Mouse (Mus musculus) T-helper 1 cell (primary cell): ENCODE measurements around the gene Mphosph10.

ENCODE experiments used
- in situ Hi-C: fragments of 300-600 bp; cut with MboI, MseI; formaldehyde crosslinking; loops from one replicate; pipeline ENCODE4 v1.15.1; 2025; ENCODE audit warnings: high pct_unique_total_duplicates

Mphosph10 gene

DNA sequence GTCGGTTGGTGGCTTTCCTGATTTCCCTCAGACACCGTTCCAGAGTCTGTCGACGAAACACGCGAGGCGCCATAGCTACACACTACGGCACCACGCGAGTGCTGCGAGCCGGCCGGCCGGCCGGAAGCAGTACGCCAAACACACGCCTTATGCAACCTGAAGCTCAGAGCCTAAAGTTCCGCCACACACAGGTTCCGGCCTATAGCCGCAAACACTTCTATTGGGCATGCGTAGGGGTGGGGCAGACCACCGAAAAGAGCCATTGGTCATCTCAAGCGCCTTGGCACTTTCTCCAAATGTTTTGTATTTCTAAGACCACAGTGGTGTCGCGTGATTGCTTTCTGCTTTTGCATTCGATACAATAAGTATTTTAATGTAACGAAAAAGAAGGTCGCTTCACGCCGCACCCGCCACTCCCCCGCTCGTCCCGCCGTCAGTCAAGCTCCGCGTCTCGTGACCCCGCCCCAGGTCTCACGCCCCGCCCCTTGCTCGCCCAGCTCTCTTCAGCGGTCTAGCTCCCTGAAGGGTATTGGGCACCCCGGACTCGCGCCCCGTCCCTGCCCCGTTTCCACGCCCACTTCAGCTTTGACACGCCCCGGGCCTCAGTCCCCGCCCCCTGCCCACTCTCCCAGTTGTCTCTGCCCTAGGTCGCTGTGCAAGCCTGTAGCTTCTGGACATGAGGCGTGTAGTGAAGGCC is at the start of gene Mphosph10, which contains the start of gene Mcee:
TSS of gene Mphosph10 (minus strand) at position 147 of the 697 bp plus-strand sequence.
TSS of gene Mcee (plus strand) at position 486 of the 697 bp plus-strand sequence.
- in situ Hi-C loops = loop anchor here (10.0 to 25.0 kb wide), 2 partner anchors 637 to 1295 kb away; partner anchors contain the start of gene Tm2d3

DNA sequence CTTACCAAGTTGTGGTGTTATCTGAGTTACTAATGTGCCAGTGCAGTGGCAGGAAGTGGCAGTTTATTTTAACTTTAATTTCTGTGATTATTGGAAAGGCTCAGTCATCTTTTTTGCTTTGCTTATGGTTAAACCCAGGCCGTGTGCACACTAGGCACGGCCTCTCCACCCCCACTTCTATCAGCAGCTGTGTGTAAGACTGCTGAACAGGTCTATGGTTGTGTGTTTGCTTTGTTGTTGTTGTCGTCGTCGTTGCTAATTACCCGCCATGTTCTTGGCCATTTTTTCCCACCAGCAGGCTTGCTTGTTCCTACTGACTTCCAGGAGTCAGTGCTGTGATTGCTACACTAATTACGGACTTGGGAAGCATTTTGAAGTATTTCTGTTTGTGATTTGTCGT is 48.5 kb upstream of the Mphosph10 start:
- in situ Hi-C loops = no loop called here

DNA sequence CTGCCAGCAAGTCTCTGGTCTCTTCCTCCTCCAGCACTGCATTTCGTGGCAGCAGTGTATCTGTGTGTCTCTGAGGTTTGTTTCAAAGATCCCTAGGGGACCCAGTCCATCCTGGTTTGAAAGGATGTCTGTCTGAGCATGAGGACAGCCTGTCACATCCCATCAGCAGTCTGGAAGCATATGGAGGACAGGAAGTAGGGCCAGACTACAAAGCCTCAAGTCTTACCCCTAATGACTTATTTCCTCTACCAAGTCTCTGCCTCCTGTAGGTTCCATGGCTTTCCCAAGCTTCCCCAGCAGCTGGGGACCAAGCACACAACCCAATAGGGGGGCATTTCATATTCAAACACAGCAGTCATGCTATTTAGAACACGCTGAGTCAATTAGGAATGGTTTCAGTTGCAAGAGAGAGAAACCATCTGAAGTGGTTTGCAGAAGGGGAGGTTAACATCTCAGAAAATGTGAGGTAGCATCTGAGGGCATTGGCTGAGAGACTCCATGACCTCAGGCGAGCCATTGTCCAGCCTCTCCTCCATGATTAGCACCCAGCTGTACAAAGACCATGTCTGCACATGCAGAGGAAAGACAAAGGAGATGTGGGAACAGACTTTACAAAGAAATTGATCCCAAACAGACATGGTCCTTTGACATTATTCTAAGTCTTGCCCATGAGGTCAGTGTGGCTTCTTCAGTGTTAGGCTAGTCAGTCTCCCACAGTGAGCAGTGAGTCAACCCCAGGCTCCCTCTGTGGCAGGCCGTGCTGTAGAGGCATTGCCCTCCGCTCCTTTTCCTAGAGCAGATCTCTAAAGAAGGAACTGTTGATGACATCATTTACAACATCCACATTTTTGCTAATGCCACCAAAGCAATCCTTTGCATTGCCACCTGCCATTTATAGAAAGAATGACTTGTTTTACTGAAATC is 47.8 kb upstream of the Mphosph10 start:
- in situ Hi-C loops = loop anchor here (10.0 kb wide), 1 partner anchor 295 kb away; no protein-coding TSS in a partner anchor

DNA sequence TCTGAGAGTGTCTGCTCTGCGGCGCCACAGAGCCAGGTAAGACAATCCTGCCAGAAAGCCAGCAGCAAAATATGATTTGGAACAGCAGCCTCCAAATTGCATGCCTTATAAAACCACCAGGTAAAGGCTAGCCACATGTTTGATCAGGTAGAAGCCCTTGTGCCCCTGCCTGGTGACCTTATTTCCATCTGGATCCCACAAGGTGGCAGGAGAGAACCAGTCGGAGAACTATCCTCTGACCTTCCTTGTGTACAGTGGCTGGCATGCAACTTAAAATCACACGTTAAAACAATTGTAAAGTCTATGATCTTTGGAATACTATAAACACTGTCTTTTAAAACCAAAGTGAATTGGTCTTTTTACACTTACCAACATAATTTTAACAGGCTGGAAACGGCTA is 32.8 kb upstream of the Mphosph10 start:
- in situ Hi-C loops = loop anchor here (5.0 kb wide), 1 partner anchor 92 kb away; no protein-coding TSS in a partner anchor

DNA sequence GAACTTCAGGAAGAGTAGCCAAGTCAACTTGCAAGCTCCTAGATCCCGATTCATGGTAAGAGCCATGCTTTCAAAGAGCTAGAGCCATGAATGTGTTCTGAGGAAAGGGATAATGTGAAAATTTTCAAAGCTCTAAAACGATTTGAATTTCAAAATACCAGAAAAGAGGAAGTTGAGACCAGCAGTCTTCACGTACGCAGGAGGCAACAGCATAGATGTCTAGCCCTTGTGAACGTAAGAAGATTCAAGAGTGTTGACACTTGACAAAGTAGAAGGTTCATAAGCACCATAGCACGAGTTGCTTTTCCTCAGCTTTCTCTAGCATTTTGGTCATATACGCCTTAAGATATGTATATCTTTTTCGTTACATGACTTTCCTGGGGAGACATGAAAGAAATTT is 11.9 kb upstream of the Mphosph10 start:
- in situ Hi-C loops = no loop called here

DNA sequence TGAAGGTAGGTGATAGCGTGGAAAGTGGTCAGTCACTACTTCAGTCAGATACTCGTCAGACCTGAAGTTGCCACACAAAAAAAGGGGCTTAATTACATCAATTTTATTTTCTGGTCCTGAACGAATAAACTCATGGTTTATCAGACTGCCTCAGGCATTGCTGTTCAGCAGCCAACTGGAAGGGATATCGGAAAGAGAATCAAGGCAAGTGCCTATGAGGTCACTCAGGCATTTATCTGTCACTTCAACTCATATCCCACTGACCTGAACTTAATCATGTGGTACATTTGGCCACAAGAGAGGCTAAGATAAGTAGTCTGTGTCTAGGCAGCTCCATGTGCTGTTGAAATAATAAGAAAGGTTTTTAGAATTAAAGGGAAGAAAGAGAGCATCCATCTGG is 10.4 kb upstream of the Mphosph10 start:
- in situ Hi-C loops = no loop called here

DNA sequence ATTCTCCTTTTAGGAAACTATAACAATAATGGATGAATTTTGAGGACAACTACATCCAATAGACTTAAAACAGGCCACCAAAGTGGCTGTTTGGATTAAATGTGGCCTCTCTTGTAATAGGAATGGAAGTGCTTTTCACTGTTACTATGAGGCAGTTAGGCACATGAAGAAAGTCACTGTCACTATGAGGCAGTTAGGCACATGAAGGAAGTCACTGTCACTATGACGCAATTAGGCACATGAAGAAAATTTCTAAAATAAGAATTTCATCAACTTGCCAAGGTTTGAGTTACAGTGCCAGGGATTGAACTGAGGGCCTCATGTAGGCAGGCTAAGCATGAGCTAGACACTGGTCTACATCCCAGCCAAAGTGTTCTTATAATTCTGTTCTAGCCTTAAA is 8.7 kb upstream of the Mphosph10 start:
- in situ Hi-C loops = no loop called here

DNA sequence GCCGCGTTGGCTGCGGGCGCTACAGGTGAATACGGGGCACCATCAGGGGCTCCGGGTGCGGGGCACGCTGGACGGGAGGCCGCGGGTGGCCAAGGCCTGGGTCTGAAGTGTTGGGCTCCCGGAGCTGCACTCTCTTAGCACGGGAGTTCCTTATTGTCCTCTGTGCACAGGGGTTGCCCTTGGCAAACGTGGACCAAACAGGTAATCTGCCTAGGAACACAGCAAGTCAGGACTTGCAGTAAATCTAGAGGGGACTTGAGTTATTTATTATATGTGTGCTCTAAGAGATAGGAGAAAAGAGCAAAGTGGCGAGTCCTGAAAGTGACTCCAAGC is 717 bp upstream of the Mphosph10 start:
- in situ Hi-C loops = loop anchor here (10.0 to 25.0 kb wide), 2 partner anchors 638 to 1295 kb away; partner anchors contain the start of gene Tm2d3

DNA sequence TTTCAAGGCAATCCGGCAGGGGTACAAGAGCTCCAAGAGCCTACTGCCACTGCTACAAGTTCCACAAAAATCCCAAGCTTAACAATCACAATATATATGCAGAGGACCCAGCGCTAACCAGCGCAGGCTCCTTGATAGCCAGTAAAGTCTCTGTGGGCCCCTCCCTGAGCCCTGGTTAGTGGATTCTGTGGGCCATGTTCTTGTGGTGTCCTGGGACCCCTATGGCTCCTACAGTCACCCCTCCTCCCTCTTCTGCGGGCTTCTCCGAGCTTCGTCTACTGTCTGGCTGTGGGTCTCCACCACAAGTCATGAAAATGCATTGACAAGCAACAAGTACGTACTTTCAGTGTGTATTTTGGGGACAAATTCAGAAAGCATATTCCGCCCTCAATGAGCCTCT is 589 bp downstream of the Mphosph10 start:
- in situ Hi-C loops = loop anchor here (10.0 to 25.0 kb wide), 2 partner anchors 637 to 1296 kb away; partner anchors contain the start of gene Tm2d3

DNA sequence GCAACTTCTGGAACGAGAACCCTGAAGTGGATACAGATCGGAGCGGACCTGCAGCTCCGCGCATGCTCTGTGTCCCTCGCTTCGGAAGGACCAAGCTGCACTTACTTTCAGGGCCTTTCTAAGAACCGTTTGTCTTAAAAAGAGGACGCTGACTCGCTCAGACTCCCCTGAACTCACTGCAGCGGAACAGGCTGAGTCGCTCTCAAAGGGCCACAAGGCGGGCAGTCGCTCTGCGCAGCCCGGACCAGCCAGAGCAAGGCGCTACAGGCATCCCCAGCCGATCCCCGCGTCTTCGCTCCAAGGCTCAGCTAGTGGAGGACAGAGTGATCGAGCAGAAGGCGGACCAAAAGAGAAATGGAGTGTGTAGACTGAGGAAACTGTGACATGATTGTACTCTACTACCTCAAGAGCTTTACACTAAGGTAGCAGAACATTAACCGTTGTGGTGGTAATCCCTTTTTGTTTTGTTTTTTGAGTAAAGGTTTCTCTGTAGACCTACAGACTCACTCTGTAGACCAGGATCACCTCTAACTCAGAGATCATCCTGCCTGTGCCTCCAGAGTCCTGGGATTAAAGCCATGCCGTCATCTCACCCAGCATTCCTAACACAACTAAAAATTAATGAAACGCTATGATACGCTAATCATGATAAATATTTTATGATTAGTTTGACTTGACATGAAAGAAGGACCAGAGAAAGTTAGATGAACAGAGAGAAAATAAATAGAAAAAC is 18.1 kb downstream of the Mphosph10 start, which contains the start of gene Fan1:
TSS of gene Fan1 (minus strand) at position 266 of the 733 bp plus-strand sequence.
- in situ Hi-C loops = no loop called here

DNA sequence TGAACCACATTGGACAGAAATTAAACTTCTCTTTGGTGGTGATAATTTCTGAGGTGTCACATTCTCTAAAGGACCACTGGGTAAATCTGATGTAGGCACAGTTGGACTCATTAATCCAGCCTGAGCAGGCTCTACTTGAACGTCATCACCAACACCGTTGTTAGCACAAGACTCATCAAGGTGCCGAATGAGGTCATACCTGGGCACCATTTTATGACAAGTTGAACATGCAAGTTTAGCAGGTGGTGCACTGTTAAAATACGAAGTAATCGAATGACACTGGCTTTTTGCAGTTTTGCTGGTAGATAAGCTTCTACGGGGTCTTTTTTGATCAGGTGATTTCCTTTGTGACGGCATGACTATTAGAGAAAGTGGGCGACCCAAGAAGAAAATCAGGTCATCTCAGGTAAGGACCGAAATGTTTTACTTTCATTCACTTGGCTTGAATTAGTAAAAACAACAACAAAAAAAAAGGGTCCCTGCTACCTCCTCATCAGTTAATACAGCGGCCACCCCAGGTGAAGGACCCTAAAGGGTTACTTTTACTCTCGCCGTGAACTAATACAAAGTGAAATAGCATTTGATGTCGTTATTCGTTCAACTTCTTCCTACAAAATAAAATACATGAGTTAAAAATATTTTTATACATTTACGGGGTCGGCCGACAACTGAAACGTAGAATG is 18.8 kb downstream of the Mphosph10 start:
- in situ Hi-C loops = no loop called here

DNA sequence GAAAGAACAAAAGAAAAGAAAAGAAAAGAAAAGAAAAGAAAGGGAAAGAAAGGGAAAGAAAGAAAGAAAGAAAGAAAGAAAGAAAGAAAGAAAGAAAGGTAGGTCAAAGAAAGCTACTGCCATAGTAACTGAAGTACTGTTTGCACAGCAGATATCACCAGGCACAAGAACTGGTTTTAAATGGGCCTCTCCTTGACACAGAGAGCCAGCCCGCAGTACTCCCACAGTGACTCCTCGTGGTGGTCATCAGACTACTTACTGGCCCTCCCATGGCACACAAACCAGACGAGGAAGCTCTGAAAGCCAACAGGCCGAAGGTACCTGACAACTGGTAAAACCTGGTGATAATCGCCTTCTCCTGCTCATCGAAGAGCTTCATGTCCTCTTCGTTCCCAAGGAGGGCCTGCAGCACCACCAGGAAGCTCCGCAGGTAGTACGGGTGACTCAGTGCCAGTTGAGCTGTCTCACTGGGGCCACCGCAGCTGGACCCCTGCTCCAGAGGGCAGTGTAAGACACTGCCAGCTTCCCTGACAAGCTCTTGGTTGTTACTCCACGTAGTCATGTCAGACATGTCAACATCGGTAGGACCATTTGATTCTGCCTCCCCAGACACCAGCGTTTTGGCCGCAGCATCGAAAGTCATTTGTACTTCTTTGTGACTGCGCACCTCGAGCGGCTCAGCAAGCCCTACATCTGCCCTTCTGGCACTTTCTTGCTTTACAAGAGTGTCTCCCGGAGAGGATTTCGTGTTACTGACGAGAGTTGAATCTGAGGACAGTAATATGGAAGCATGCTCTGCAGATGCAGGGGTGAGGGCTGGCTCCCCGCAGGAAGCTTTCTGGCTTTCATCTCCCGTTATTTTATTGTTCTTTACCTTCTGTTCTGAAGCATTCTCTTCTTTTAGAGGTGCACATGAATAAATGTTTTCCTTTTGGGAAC is 19.9 kb downstream of the Mphosph10 start:
- in situ Hi-C loops = no loop called here

DNA sequence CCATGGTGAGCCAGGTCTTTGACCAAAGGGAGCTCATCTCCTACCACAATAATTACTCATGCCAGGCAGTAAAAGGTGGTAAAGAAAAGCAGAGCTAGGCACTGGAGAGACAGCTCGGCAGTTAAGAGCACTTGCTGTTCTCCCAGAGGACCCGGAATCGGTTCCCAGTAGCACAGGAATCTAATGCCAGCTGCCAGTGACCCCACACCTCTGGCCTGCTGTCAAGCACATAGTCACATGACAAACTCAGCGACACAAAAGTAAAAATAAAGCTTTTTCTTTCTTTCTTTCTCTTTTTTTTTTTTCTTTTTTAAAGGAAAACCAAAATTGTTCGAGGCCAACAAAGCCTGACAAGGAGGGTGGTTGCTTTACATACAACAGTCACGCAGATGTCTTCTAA is 22.2 kb downstream of the Mphosph10 start:
- in situ Hi-C loops = no loop called here

DNA sequence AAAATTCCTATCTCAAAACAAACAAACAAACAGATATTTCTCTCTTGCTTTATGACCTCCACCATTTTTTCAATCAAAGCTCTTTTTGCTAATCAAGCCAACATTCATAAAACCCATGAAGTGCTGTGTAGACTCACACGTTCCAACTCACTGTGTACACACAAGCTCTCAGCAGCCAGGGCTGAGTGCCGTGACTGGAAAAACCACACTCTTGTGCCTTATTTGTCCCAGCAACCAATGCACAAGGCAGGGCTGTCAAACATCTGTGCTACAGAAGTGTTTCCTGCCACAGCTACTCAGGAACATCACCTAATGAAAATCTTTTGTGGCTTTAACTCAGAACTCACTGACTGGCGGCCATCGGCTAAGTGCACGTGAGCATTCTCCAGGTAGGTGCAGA is 26.2 kb downstream of the Mphosph10 start:
- in situ Hi-C loops = no loop called here

DNA sequence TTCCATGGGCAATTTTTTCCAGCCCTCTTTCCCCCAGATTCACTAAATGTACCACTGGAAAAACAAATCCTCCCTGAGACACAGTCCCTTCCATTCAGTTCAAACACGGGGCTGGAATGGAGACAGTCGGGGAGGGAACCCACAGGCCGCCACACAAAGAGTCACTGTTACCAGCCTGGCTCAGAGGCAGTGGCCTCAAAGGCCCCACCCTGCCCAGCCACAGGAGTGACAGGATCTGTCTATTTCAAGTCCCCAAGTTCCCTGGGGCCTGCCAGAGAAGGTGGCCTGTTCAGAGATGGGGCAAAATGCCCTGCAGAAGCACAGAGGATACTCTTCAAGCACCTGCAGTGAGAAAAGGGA is 31.5 kb downstream of the Mphosph10 start:
- in situ Hi-C loops = no loop called here

DNA sequence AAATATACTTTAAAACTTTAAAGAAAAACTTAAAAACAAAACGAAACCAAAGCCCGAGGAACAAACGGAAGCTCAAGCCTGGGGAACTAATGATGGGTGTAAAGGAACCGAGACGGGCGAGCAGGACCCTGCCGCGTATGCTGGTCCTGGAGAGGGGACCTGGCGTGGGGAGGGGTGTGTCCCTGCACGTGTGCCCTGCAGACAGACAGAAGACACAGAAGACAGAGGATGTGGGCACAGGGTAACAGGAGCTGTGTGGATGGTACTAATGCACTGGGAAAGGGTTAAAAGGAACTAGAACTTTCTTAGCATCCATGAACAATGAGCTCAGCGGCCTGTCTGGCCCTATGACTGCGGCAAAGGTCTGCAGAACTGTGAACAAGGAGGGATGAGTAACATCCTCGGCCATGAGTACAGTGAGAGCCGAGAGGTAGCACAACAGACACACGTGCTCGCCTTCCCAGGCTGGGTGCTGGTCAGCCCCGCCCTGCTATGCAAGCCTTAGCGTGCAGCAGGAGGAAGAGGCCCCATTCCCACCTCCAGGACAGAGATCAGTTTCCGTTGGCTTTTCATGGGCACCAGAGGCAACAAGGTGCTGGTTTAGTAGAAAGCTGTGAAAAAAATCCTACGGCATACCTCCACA is 32.0 kb downstream of the Mphosph10 start:
- in situ Hi-C loops = no loop called here

DNA sequence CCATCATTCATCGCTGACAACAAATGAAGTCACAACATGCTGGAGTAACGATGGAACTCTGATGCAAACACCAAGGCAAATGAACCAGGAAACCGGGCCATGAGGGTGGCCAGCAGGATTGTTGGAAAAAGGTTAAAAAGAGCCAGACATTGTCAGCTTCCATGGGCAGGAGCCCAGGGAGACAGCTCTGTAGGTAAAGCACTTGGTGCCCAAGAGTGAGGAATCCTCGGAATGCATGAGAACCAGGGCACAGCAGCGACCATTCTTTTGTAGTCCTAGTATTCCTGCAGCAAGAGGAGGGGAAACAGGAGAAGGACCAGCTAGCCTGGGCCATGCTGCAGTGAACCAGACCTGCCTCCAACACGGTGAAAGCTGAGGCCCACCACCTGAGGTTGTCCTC is 33.4 kb downstream of the Mphosph10 start:
- in situ Hi-C loops = no loop called here

DNA sequence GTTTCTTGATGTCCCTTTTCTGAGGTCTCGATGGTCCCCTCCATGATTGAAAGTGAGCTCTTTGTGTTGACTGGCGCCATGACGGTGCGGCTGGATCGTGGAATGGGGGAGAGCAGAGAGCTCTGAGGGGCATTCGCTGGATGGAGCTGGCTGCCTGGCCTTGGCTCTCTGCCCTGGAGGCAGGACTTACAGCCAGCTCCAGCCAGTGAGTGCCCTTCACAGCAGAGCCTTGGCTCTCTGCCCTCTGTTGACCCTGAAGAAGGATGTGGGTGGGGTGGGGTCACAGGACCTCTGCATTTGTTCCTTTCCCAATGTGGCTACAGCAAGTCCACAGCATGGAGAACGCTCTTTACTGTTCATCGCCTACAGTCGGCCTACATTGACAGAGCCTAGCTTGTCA is 34.7 kb downstream of the Mphosph10 start:
- in situ Hi-C loops = no loop called here

DNA sequence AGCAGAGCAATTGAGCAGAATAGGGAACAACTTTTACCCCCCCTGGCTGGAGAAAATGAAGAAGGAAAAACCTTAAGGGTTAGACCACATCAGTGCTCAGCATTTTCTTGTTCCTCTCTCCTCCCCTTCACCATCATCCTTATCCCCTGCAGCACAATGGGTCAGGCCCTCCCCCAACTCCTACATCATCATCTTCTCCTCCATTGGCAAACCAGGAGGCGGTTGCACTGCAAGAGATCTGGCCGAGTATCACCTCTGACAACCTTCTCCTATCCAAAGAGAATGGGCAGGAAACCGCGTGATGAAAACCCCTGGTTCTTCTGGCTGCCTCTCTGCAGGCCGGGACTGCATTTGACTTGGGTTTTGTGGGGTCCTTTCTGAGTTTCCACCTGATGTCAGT is 35.4 kb downstream of the Mphosph10 start:
- in situ Hi-C loops = no loop called here

DNA sequence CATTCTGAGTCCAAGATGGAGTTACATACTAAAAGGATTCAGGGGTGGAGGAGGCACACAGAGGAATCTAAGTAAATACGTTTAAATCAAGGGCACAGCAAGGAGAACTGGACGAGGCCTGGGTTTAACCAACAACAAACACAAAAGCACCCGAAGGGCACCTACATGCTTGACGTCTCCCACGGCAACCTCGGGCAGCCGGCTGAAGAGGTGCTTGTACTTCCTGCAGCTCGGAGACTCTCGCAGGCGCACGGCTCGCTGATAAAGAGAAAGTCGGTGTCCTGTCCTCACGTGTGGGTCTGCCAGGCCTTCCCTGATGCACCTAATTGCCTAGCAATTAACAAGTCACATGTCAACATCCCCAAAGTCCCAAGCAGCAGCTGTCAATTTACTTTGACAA is 37.9 kb downstream of the Mphosph10 start:
- in situ Hi-C loops = no loop called here
